Mouse (Mus musculus) spleen, adult 2 months (tissue): ENCODE results near the gene Fpr1. TPM values are rescaled to one million over a fixed set of nuclear protein-coding genes. Genes with fewer than 3 reads are reported as not detected.
A peak's percentile ranks its signal among the peaks of the same experiment; 100 is the strongest.
"Not testable (repeated sequence)": the region's sequence is repeated elsewhere in the genome, so short reads cannot be mapped to it uniquely, and the experiment has no call there.

Source experiments
- DNase-seq, 2 experiments: peaks; one replicate each; pipeline versions ENCODE4 v3.0.0 to v3.0.0-alpha.2; 2012 to 2021; ENCODE audit warnings: low spot score in 2 of 2, low read depth in 1 of 2
- H3K27ac ChIP-seq: fragments of 200-500 bp; 2 replicates; pipeline ENCODE4 v1.5.1; 2012; ENCODE audit warnings: low read length, inconsistent platforms; ENCODE audit not compliant: insufficient read depth
- H3K27me3 ChIP-seq: fragments of 200-500 bp; 2 replicates; pipeline ENCODE4 v1.6.1; 2012; ENCODE audit warnings: mild to moderate bottlenecking, moderate library complexity, low read length, inconsistent platforms; ENCODE audit not compliant: control insufficient read depth, insufficient read depth
- H3K36me3 ChIP-seq: fragments of 200-500 bp; 2 replicates; pipeline ENCODE4 v1.6.1; 2012; ENCODE audit warnings: mild to moderate bottlenecking, low read length, inconsistent platforms; ENCODE audit not compliant: control insufficient read depth, insufficient read depth
- H3K4me1 ChIP-seq: fragments of 200-500 bp; 2 replicates; pipeline ENCODE4 v1.6.1; 2011; ENCODE audit warnings: inconsistent platforms; ENCODE audit not compliant: control insufficient read depth, insufficient read depth, insufficient read length
- H3K4me3 ChIP-seq: fragments of 200-500 bp; 2 replicates; pipeline ENCODE4 v1.5.1; 2011; ENCODE audit warnings: mild to moderate bottlenecking, inconsistent platforms; ENCODE audit not compliant: insufficient read depth, insufficient read length; ENCODE audit errors: extremely low read depth
- CTCF ChIP-seq: fragments of 200-500 bp; IDR thresholded peaks from 2 replicates; pipeline ENCODE4 v1.5.1; 2011; ENCODE audit warnings: mild to moderate bottlenecking, inconsistent platforms; ENCODE audit not compliant: insufficient read depth, insufficient read length, insufficient replicate concordance; ENCODE audit errors: extremely low read depth
- POLR2A ChIP-seq: fragments of 200-500 bp; IDR thresholded peaks from 2 replicates; pipeline ENCODE4 v1.6.1; 2011; ENCODE audit warnings: low read depth, low read length, inconsistent platforms
- WGBS: fragments of 180-500 bp; shearing (Covaris S2); methylation state at CpG from one replicate; pipeline ENCODE4 v1.1.7; 2018; 5-methylcytosine and 5-hydroxymethylcytosine counted together
- polyA plus RNA-seq: library from polyadenylated mRNA; depleted of rRNA; stranded (reverse); fragments of >200 nt; gene quantifications from 2 replicates; pipeline ENCODE4 v1.2.3, GENCODE M21; 2012; rRNA removed

Fpr1 gene
- polyA plus RNA-seq, result 8.2 and 8.9 TPM in 2 replicates

DNA sequence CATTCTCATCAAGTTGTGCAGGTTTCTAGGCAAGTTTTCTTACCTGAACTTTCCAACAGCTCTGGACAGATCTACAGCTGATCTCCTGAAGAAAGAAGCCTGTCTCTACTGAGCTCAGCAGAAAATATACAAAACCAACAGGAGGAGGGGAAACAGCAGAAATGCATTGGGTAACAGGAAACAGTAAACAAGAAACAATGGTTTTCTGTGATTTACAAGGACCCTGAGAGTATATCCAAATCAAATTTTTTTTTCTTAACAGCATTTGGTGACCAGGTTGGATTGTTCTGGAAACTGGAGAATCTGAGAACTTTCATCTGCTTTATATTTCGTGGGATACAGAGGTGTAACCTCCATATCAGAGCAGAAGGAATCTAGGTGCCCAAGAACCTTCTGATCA, at the start of gene Fpr1:
TSS of gene Fpr1 (minus strand) at position 101 of the 400 bp plus-strand sequence.
- no peaks in the 10 kb centered on the region for H3K4me1 ChIP-seq
- no peak for TF ChIP-seq CTCF
- TF ChIP-seq POLR2A, result no peak
- H3K27ac ChIP-seq, result no peak within 1 kb of the TSS
- no peak within 1 kb of the TSS; the same call in 1 of the 2 replicates for H3K4me3 ChIP-seq
- H3K36me3 ChIP-seq, result no peaks in the 10 kb centered on the region
- no peaks in the 10 kb centered on the region; the same call in 1 of the 2 replicates for H3K27me3 ChIP-seq
- no peak for DNase-seq
- 75% methylated on average over 1 of the region's 1 CpGs for WGBS

- H3K4me1 ChIP-seq, result no peaks in the 10 kb centered on the region
- H3K27ac ChIP-seq, result no peak overlapping the region
- no peak for TF ChIP-seq CTCF
- no peak for TF ChIP-seq POLR2A
- DNase-seq, result no peak
- no peak overlapping the region for H3K4me3 ChIP-seq
- no peaks in the 10 kb centered on the region for H3K27me3 ChIP-seq
- H3K36me3 ChIP-seq, result no peaks in the 10 kb centered on the region
These were observed 34.0 kb upstream of the Fpr1 start for GRCm38 (mm10) chr17:17917782-17918181.

- TF ChIP-seq CTCF (no peak), POLR2A (no peak)
- H3K27me3 ChIP-seq, result no peaks in the 10 kb centered on the region
- H3K36me3 ChIP-seq, result no peaks in the 10 kb centered on the region
- H3K4me1 ChIP-seq, result no peaks in the 10 kb centered on the region
- H3K27ac ChIP-seq, result no peak overlapping the region
- no peak overlapping the region for H3K4me3 ChIP-seq
- WGBS, result 97% methylated on average over 1 of the region's 1 CpGs
- DNase-seq, result no peak
These were observed 33.6 kb upstream of the Fpr1 start for GRCm38 (mm10) chr17:17917376-17917775.

DNA sequence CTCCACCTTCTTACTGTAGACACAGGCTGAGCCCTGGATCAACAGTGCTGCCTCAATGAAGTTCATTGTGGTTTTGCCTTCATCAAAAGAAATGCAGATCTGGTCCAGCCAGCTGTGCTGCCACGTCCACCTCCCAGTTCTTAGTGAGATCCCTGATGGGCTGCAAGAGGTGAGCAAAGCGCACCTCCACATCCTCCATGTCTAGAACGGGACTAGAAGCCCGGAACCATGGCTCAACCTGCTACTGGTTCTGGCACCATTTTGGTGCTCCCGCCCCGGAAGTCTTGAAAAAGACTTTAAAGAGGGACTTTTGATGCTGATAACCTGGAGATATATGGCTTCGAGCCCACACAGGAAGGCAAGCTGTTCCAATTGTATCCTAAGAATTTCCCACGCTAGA, 28.9 kb upstream of the Fpr1 start:
- H3K27me3 ChIP-seq, H3K36me3 ChIP-seq, H3K4me3 ChIP-seq, H3K27ac ChIP-seq, DNase-seq, H3K4me1 ChIP-seq: not testable (repeated sequence)
- 86% methylated on average over 8 of the region's 8 CpGs for WGBS

DNA sequence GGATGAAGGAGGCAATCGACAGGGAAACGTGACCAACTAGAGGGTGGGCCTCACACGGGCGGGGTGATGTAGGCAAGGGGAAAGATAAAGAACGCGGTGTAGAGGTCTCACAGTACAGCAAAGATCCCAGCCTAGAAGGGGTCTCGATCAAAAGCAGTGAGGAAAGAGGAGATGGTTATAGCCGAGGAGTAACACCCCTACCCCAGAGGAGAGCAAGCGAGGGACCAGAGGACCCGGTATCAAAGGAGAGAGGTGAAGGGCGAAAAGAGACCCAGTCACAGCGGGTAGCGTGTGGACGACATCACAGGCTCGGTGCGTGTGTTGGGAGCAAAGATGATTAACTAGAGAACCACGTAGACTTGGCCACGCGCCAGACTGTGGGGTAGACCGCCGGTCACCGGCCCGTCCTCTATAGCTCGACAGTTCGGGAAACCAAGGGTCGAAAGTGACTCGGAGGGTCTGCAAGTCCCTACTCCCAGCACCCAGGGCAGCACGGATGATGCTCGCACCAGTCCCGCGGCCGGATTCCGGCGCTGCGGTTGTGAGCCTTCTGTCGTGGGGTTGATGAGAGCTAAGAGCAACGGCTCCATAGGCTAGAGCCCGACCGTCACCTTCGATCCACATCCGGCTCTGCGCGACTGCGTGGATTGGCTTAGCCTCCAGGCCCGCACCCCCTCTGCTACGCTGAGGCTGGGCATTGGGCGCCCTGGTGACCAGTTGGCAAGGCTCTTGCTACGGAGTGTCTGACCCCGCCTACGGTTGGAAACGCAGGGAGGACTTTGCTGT, 26.1 kb upstream of the Fpr1 start:
- TF ChIP-seq POLR2A (no peak), CTCF (no peak)
- Histone ChIP-seq H3K36me3 (no peaks in the 10 kb centered on the region), H3K27me3 (no peaks in the 10 kb centered on the region), H3K4me3 (peak overlapping the region; percentile 53; the same call in 1 of the 2 replicates), H3K4me1 (no peaks in the 10 kb centered on the region), H3K27ac (peak overlapping the region; percentile 57)
- peak; percentile 34 to 36 for DNase-seq
- 21% methylated on average over 51 of the region's 51 CpGs for WGBS

DNA sequence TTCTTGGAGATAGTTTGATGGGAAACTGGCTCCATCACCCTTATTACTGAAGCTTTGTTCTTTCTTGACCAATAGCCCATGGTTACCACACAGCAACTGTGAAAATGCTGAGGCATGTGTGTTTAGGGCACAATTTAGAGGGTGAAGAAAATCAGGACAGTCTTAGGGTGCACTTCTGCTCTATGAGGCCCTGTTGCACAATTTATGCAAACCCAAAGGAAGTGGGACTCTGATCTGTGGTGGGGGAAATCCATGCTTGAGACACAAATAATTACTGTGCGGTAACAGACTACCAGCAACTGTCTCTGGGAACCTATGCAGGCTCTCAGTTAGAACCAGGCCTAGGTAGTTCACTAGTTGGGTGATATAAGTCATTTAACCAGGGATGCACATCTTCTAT, 17.0 kb upstream of the Fpr1 start:
- Histone ChIP-seq H3K27me3 (no peaks in the 10 kb centered on the region), H3K4me1 (no peaks in the 10 kb centered on the region), H3K36me3 (no peaks in the 10 kb centered on the region), H3K27ac (no peak overlapping the region), H3K4me3 (no peak overlapping the region)
- 18% methylated on average over 1 of the region's 1 CpGs for WGBS
- TF ChIP-seq POLR2A (no peak), CTCF (no peak)
- peak; percentile 13 to 19 for DNase-seq

GRCm38 (mm10) chr17:17899268-17899667, 15.5 kb upstream of the Fpr1 start:
- H3K4me1 ChIP-seq, result no peaks in the 10 kb centered on the region
- H3K27me3 ChIP-seq, result no peaks in the 10 kb centered on the region
- H3K36me3 ChIP-seq, result no peaks in the 10 kb centered on the region
- no peak for DNase-seq
- H3K27ac ChIP-seq, result no peak overlapping the region
- 82% methylated on average over 2 of the region's 2 CpGs for WGBS
- no peak overlapping the region for H3K4me3 ChIP-seq
- TF ChIP-seq CTCF, result no peak
- no peak for TF ChIP-seq POLR2A
